Mouse (Mus musculus) liver, adult 10 weeks (tissue): ENCODE results near the gene D330020A13Rik. TPM values are rescaled to one million over a fixed set of nuclear protein-coding genes. Genes with fewer than 3 reads are reported as not detected.

ENCODE experiments used
- polyA plus RNA-seq: library from polyadenylated mRNA; stranded (reverse); fragments of 350-450 nt; fragmentation: Illumina TruSeq; extraction: RNeasy Lipid Tissue Mini Kit (QIAGEN cat#74804); gene quantifications from one replicate; pipeline ENCODE4 v1.2.3, GENCODE M21; 2014; ENCODE audit warnings: low read depth, low replicate concordance

The D330020A13Rik gene
- not detected for polyA plus RNA-seq

GRCm38 (mm10) chr6:120294056-120294784 is at the start of gene D330020A13Rik, which contains the start of gene B4galnt3:
TSS of gene D330020A13Rik (plus strand) at chr6:120294364.
TSS of gene B4galnt3 (minus strand) at chr6:120294559.

Other genes starting within 250 kb of the D330020A13Rik start
- gene Ninj2, start 201.0 kb upstream of the D330020A13Rik start, polyA plus RNA-seq: not detected
- 0.24 TPM for gene B4galnt3, start 195 bp downstream of the D330020A13Rik start, polyA plus RNA-seq
- 21.8 TPM for gene Kdm5a, start 69.8 kb downstream of the D330020A13Rik start, polyA plus RNA-seq
- 3.3 TPM for gene Ccdc77, start 70.0 kb downstream of the D330020A13Rik start, polyA plus RNA-seq
- 2.3 TPM for gene Il17ra, start 168.9 kb downstream of the D330020A13Rik start, polyA plus RNA-seq
- gene Tmem121b, start 199.4 kb downstream of the D330020A13Rik start, polyA plus RNA-seq: not detected
- gene Hdhd5, start 237.0 kb downstream of the D330020A13Rik start, polyA plus RNA-seq: 6.0 TPM